In the genomic region with DNA sequence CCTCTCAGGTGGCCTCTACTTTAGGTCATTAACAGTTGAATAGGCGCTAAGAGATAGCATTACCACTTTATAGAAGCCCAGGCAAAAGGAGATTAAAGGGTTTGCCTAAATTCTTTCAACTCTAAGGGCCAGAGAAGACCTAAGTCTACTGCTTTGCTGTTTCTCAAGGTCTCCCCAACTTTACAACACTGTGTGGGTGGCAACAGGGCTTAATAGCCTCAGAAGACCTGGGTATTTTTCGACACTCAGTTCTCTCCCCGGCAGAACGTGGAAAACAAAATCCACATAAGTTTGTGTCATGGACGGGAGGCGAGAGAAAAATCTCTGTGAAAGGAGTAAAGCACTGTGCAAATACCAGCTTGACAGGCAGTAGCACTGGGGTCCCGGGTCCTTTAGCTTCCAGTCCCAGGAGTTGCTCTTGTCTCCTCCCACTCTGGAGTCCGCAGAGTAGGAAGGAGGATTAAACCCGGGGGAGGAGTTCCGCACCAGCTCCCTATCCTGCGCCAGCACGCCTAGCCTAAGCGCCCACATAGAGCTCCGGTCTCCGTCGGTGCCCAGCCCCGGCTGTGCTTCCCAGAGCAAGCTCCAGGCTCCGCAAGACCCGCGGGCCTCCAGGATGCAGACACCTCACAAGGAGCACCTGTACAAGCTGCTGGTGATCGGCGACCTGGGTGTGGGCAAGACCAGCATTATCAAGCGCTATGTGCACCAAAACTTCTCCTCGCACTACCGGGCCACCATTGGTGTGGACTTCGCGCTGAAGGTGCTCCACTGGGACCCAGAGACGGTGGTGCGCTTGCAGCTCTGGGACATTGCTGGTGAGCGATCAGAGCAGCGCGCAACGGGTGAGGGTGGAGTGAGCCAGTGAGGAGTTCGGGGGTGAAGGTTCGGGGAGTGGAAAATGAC, we compare ENCODE assay signal across 8 mouse cellular contexts. TPM values are rescaled to one million over a fixed set of nuclear protein-coding genes. Genes with fewer than 3 reads are reported as not detected.
DNase-seq lines count a peak whose midpoint lies in the region; ATAC-seq lines count a peak whose summit lies in the region.

A gene (plus strand): TSS at position 488 of the 906 bp plus-strand sequence.

- no peak within 1 kb of the TSS for H3K27ac ChIP-seq in limb, embryonic 11.5 days (replicated peaks; ENCODE audit: low read depth, low read length)
- peak within 1 kb of the TSS; percentile 76 for H3K27ac ChIP-seq in midbrain, embryonic 10.5 days (replicated peaks)

- H3K36me3 ChIP-seq in limb, embryonic 11.5 days (ENCODE audit: control insufficient read depth, insufficient read depth, low read length) = no peaks in the 10 kb centered on the region
- H3K36me3 ChIP-seq in midbrain, embryonic 10.5 days = no peaks in the 10 kb centered on the region

- peak within 1 kb of the TSS; percentile 43 for H3K9ac ChIP-seq in limb, embryonic 11.5 days (ENCODE audit: low read length)

- peak within 1 kb of the TSS; percentile 88 for H3K4me2 ChIP-seq in limb, embryonic 11.5 days (ENCODE audit: low read depth, severe bottlenecking)

- no peaks in the 10 kb centered on the region for H3K4me1 ChIP-seq in limb, embryonic 11.5 days (ENCODE audit: control insufficient read depth, insufficient read depth, low read length)
- peaks cover 9% of the 10 kb centered on the region for H3K4me1 ChIP-seq in midbrain, embryonic 10.5 days

- H3K9me3 ChIP-seq in limb, embryonic 11.5 days (ENCODE audit: control insufficient read depth, low read length) = no peaks in the 10 kb centered on the region
- no peaks in the 10 kb centered on the region for H3K9me3 ChIP-seq in midbrain, embryonic 10.5 days (replicated peaks)

- DNase-seq in adrenal gland, adult 2 months = peak; percentile 27
- DNase-seq in embryo, embryonic 9.5 days (ENCODE audit: extremely low spot score) = peak; percentile 76
- peak; percentile 89 for DNase-seq in heart, adult 11 months
- DNase-seq in kidney, adult 11 months = peak; percentile 54
- peak; percentile 74 for DNase-seq in limb, embryonic 11.5 days (ENCODE audit: low spot score)
- peak; percentile 78 for DNase-seq in midbrain, embryonic 10.5 days (ENCODE audit: low spot score)
- DNase-seq in skeletal muscle tissue, adult 2 months (ENCODE audit: low read depth, low spot score) = peak; percentile 11
- no peak for DNase-seq in adipocyte (ENCODE audit: low spot score)

- H3K4me3 ChIP-seq in limb, embryonic 11.5 days (ENCODE audit: low read depth, low read length) = peak within 1 kb of the TSS; percentile 51
- peak within 1 kb of the TSS; percentile 67 for H3K4me3 ChIP-seq in midbrain, embryonic 10.5 days

- under 1% methylated on average over 35 of the region's 35 CpGs for WGBS in limb, embryonic 11.5 days
- WGBS in midbrain, embryonic 10.5 days = under 1% methylated on average over 35 of the region's 35 CpGs

- peak; percentile 92 for ATAC-seq in limb, embryonic 11.5 days (ENCODE audit: insufficient number of reproducible peaks, low FRiP score, low TSS enrichment, low read depth)

- no peaks in the 10 kb centered on the region for H3K27me3 ChIP-seq in limb, embryonic 11.5 days (ENCODE audit: control insufficient read depth, insufficient read depth, low read length)
- H3K27me3 ChIP-seq in midbrain, embryonic 10.5 days (ENCODE audit: low read depth, poor library complexity, severe bottlenecking) = peaks cover 13% of the 10 kb centered on the region

RNA-seq across cellular contexts. Expression of the gene that starts here (rescaled TPM):
- under 1 TPM in 1 of 2 experiments, not detected in 1; 0.26 TPM for total RNA-seq in adrenal gland, adult 2 months (2021)
- 0.50 and 0.74 TPM in 2 replicates for polyA plus RNA-seq in adrenal gland, adult 2 months (2012; rRNA removed)
- 4.6 and 4.7 TPM in 2 replicates for polyA plus RNA-seq in limb, embryonic 11.5 days (2014; fragmentation: Nextera tagmentation; extraction: Ambion mirVana)
- polyA plus RNA-seq in midbrain, embryonic 10.5 days (2016; fragmentation: Nextera tagmentation; extraction: Ambion mirVana) = 3.8 and 4.8 TPM in 2 replicates

Comparison
In these comparisons a context has a peak if more than half of its experiments do, and no peak if none do; other contexts are left out.
1. Peak in DNase-seq in adrenal gland, adult 2 months; RNA of the gene not detected or under 1 TPM.